Mouse (Mus musculus): ENCODE results near the gene Mtf1.

Gene Mtf1

GRCm38 (mm10) chr4:124802309-124803260 lies 681 bp downstream of the Mtf1 start:
- peak; percentile 94 to 96 for DNase-seq (ENCODE audit: low spot score in 2 of 2)

GRCm38 (mm10) chr4:124803406-124803805 lies 1.5 kb downstream of the Mtf1 start:
- DNase-seq (ENCODE audit: low spot score in 2 of 2) = no peak

GRCm38 (mm10) chr4:124808511-124808910 lies 6.6 kb downstream of the Mtf1 start:
- no peak for DNase-seq (ENCODE audit: low spot score in 2 of 2)

GRCm38 (mm10) chr4:124809136-124809883 lies 7.4 kb downstream of the Mtf1 start:
- DNase-seq (ENCODE audit: low spot score in 2 of 2) = no peak

GRCm38 (mm10) chr4:124810056-124810455 lies 8.2 kb downstream of the Mtf1 start:
- DNase-seq (ENCODE audit: low spot score in 2 of 2) = no peak

- DNase-seq (ENCODE audit: low spot score in 2 of 2) = peak; percentile 61 to 69
These were observed 9.6 kb downstream of the Mtf1 start for GRCm38 (mm10) chr4:124811347-124811975.

- no peak for DNase-seq (ENCODE audit: low spot score in 2 of 2)
These were observed 14.0 kb downstream of the Mtf1 start for GRCm38 (mm10) chr4:124815901-124816300.

GRCm38 (mm10) chr4:124817803-124818202 lies 15.9 kb downstream of the Mtf1 start:
- DNase-seq (ENCODE audit: low spot score in 2 of 2) = no peak

GRCm38 (mm10) chr4:124818832-124819231 lies 16.9 kb downstream of the Mtf1 start:
- DNase-seq (ENCODE audit: low spot score in 2 of 2) = no peak

- DNase-seq (ENCODE audit: low spot score in 2 of 2) = no peak
These were observed 23.1 kb downstream of the Mtf1 start for GRCm38 (mm10) chr4:124824967-124825366.

GRCm38 (mm10) chr4:124825371-124825965 lies 23.6 kb downstream of the Mtf1 start:
- DNase-seq (ENCODE audit: low spot score in 2 of 2) = no peak

GRCm38 (mm10) chr4:124829671-124830070 lies 27.8 kb downstream of the Mtf1 start:
- DNase-seq (ENCODE audit: low spot score in 2 of 2) = no peak

- DNase-seq (ENCODE audit: low spot score in 2 of 2) = no peak
These were observed 30.9 kb downstream of the Mtf1 start for GRCm38 (mm10) chr4:124832796-124833195.

- DNase-seq (ENCODE audit: low spot score in 2 of 2) = no peak
These were observed 36.3 kb downstream of the Mtf1 start for GRCm38 (mm10) chr4:124838035-124838700.

- DNase-seq (ENCODE audit: low spot score in 2 of 2) = no peak
These were observed 39.1 kb downstream of the Mtf1 start for GRCm38 (mm10) chr4:124840998-124841397.

- DNase-seq (ENCODE audit: low spot score in 2 of 2) = no peak
These were observed 41.6 kb downstream of the Mtf1 start for GRCm38 (mm10) chr4:124843493-124843892.

GRCm38 (mm10) chr4:124847573-124847972 lies 45.7 kb downstream of the Mtf1 start:
- peak; percentile 88 to 91 for DNase-seq (ENCODE audit: low spot score in 2 of 2)

GRCm38 (mm10) chr4:124849631-124850260 lies 47.8 kb downstream of the Mtf1 start:
- peak; percentile 67 to 80 for DNase-seq (ENCODE audit: low spot score in 2 of 2)

- DNase-seq (ENCODE audit: low spot score in 2 of 2) = peak; percentile 91 to 93
These were observed 48.5 kb downstream of the Mtf1 start, which contains the start of gene Yrdc for GRCm38 (mm10) chr4:124850261-124850913. TSS of gene Yrdc (plus strand) at chr4:124850679.
